Mouse (Mus musculus) neutrophil, adult 59 days (primary cell): Measurements from ENCODE around the gene Hapln1. TPM values are rescaled to one million over a fixed set of nuclear protein-coding genes. Genes with fewer than 3 reads are reported as not detected.

Source experiments
- total RNA-seq, 2 experiments: library from RNA; stranded (reverse); gene quantifications; 1 replicate in 1 of 2; 2 replicates in 1 of 2; pipeline ENCODE4 v1.2.4; 2023

The Hapln1 gene
- total RNA-seq: not detected

DNA sequence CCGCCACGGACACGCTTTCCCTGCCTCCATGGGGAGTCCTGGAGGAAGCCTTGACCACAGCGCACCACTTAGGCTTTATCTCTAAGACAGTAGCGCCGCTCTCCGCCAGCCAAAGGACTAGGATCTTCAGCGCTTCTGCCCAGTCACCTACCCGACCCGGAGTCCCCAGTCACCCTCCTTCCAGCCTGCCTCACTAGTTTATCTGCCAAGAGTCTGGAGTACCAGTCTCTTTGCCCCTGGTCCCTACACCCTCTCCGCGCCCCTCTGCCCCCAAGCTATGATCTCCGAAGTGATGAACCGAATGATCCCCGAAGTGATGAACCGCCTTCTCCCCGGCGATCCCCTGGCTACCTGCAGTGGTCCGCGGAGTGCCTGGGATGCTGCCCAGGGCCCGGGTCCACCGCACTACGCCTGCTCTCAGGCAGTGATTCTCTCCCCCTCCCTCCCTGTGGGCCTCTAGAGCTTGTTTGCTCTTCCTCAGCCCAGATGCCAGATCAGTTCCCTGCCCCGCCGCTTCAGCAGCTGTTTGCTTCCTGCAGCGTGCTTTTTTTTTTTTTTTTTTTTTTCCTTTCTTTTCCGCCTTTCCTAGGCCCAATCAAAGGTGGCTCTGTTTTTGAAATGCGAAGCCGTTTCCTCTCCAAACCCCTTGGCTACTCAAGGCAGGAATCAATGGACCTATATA, at the start of gene Hapln1:
Gene Hapln1 (plus strand): TSS at position 592 of the 682 bp plus-strand sequence.

Other genes starting within 250 kb of the Hapln1 start
- gene Vcan, start 202.7 kb downstream of the Hapln1 start, total RNA-seq: 10 to 100 TPM; 24.8 to 40.2 TPM